Mouse (Mus musculus): ENCODE data around the gene Timm13. TPM values are rescaled to one million over a fixed set of nuclear protein-coding genes. Genes with fewer than 3 reads are reported as not detected.

Gene Timm13
- polyA plus RNA-seq, 1 experiment from 2014 or later, result 306 TPM

DNA sequence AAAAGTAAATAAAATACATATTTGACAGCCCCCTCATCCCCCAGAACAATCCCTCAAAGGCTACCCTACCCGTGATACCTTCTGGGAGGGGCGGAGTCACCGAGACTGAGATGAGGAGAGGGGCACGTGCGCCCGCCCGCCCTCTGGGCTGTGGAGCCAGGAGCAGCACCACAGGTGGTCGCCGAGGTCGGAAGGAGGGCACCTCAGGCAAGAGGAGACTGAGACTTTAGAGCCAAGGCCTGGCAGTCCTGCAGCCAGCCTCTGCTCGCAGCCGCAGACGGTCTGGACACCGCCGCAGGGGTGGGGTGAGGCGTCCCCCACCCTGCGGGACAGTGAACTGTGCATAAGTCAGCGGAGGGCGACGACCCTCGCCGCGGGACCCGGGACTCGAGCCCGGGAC, 30.9 kb upstream of the Timm13 start:
- H3K9ac ChIP-seq, result peak overlapping the region; percentile 59
- no peaks in the 10 kb centered on the region for H3K36me3 ChIP-seq
- WGBS, result 2% methylated on average over 26 of the region's 26 CpGs
- no peaks in the 10 kb centered on the region for H3K9me3 ChIP-seq
- H3K4me2 ChIP-seq (replicated peaks), result peak overlapping the region; percentile 89
- H3K4me3 ChIP-seq, result peak overlapping the region; percentile 73
- no peak for ATAC-seq (ENCODE audit: low FRiP score, low read depth)
- H3K27ac ChIP-seq, result peak overlapping the region; percentile 1; the same call in 1 of the 2 replicates
- peaks cover 73% of the 10 kb centered on the region for H3K4me1 ChIP-seq
- peaks cover 40% of the 10 kb centered on the region for H3K27me3 ChIP-seq

DNA sequence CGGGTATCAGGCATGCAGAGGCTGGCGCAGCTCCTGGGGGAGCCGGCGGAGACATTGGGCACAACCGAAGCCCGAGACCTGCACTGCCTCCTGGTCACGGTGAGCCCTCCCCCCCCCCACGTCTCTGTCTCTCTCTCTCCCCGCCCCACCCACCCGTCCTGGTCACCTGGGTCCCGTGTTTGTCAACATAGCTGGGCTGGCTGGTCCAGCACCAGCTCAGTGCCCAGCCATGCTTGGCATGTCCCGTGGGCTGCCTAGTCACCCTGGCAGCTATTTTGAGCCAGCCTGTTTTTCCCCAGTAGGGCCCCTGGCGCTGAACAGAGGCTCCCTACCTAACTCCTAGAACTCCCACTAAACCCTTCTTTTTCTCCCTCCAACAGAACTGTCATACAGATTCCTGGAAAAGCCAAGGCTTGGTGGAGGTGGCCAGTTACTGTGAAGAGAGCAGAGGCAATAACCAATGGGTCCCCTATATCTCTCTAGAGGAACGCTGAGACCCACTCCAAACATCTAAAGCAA, 30.4 kb upstream of the Timm13 start:
- WGBS, result 9% methylated on average over 10 of the region's 14 CpGs
- Histone ChIP-seq H3K9ac (peak overlapping the region; percentile 84), H3K4me3 (peak overlapping the region; percentile 73), H3K4me2 (replicated peaks) (peak overlapping the region; percentile 89), H3K9me3 (no peaks in the 10 kb centered on the region), H3K27me3 (peaks cover 40% of the 10 kb centered on the region), H3K36me3 (no peaks in the 10 kb centered on the region), H3K27ac (0 out of 2 replicates have a peak overlapping the region, but pooled peaks have one; percentile 1), H3K4me1 (peaks cover 68% of the 10 kb centered on the region)
- no peak for ATAC-seq (ENCODE audit: low FRiP score, low read depth)

DNA sequence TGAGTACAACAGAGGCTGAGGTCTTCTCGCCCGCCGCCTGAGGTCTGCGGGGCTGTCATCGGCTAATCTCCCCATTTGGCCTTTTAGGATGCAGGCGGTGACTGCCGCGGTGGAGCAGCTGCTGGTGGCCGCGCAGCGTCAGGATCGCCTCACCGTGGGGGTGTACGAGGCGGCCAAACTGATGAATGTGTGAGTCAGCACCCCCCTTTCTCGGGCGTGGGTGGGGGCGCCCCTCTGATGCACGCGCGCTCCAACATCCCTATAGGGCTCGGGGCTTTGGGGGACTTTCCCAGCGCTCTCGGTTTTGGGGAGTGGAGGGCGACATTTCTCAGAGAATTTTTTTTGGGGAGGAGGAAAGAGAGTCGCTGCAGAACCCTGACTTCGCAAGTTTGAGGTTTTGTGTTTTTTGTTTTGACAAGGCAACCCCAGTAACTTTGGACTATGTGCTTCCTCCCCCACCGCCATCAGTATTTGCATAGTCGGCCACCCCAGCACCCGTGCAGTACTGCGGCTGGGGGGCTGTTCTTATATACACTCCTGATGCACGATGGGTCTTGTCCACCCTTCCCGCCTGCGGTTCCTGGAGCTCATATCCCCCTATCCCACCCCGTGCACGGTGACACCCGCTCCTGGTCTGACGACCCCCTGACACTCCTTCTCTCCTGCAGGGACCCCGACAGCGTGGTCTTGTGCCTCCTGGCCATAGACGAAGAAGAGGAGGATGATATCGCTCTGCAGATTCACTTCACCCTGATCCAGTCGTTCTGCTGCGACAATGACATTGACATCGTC, 29.8 kb upstream of the Timm13 start:
- Histone ChIP-seq H3K36me3 (no peaks in the 10 kb centered on the region), H3K4me1 (peaks cover 61% of the 10 kb centered on the region), H3K4me3 (peak overlapping the region; percentile 73), H3K27ac (no peak overlapping the region; the same call in 1 of the 2 replicates), H3K9ac (peak overlapping the region; percentile 84), H3K27me3 (peaks cover 40% of the 10 kb centered on the region), H3K4me2 (replicated peaks) (peak overlapping the region; percentile 89), H3K9me3 (no peaks in the 10 kb centered on the region)
- under 1% methylated on average over 45 of the region's 45 CpGs for WGBS
- ATAC-seq (ENCODE audit: low FRiP score, low read depth), result no peak

DNA sequence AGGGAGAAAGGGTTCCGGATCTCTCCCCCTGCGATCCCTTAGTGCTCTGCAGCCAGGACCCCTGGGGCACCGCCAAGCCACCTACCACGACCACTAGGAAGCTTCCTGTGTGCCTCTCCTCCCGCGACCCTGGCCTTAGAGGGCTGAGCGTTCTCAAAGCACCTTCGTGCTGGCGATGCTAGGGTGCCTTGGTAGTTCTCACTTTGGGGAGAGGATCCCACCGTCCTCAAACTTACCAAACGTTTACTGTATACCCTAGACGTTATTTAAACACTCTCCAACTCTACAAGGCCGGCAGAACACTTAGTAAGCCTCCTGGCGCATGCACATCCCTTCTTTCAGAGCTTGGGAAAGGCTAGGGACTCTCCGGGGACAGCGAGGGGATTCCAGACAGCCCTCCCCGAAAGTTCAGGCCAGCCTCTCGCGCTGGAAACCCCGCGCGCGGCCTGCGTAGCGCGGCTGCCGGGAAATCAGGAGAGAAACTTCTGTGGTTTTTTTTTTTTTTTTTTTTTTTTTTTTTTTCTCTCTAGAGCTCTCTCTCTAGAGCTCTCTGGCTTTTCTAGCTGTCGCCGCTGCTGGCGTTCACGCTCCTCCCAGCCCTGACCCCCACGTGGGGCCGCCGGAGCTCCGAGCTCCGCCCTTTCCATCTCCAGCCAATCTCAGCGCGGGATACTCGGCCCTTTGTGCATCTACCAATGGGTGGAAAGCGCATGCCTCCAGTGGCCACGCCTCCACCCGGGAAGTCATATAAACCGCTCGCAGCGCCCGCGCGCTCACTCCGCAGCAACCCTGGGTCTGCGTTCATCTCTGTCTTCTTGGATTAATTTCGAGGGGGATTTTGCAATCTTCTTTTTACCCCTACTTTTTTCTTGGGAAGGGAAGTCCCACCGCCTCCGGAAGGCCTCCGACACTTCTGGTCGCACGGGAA, 28.8 kb upstream of the Timm13 start, which contains the start of gene Gadd45b:
Gene Gadd45b (plus strand): TSS at position 775 of the 928 bp plus-strand sequence.
- WGBS, result under 1% methylated on average over 56 of the region's 56 CpGs
- H3K4me1 ChIP-seq, result peaks cover 53% of the 10 kb centered on the region
- no peaks in the 10 kb centered on the region for H3K9me3 ChIP-seq
- peak within 1 kb of the TSS; percentile 73 for H3K4me3 ChIP-seq
- H3K9ac ChIP-seq, result peak within 1 kb of the TSS; percentile 84
- ATAC-seq (ENCODE audit: low FRiP score, low read depth), result peak; percentile 91
- H3K4me2 ChIP-seq (replicated peaks), result peak within 1 kb of the TSS; percentile 89
- H3K36me3 ChIP-seq, result no peaks in the 10 kb centered on the region
- H3K27ac ChIP-seq, result peak within 1 kb of the TSS; percentile 92
- H3K27me3 ChIP-seq, result peaks cover 39% of the 10 kb centered on the region

DNA sequence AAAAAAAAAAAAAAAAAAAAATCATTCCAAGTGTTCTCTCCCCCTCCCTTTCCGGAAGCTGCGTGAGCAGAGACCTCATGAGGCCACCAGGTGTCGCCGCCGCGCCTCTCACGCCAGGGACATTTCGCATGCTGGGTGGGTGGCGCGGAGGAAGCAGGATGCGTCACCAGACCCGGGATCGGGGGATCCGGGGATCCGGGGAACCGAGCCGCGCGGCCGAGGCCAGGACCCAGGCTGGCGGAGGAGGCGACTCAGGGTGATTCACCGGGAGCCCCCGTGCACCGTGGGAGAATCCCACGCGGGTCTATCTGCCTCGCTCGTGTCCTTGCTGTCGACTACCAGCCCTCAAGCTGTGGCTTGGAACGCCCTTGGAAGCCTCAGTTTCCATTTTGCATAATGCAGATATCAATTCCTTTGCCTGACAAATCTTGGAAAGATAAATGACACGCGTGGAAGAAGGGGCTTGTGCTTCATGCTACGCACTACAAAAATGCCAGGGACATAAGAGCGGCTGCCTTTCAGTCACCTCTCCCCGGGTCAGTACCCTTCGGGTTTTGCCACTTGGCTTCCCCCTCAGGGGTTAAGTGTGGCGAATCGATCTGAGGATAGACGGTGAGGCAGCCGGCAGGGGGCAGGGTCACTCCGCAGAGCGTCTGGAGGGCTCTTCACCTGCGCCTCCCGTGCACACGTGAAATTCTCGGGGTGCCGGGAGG, 28.0 kb upstream of the Timm13 start:
- WGBS, result under 1% methylated on average over 48 of the region's 48 CpGs
- H3K4me2 ChIP-seq (replicated peaks), result peak overlapping the region; percentile 88
- H3K9me3 ChIP-seq, result no peaks in the 10 kb centered on the region
- peak overlapping the region; percentile 70 for H3K9ac ChIP-seq
- no peaks in the 10 kb centered on the region for H3K36me3 ChIP-seq
- peaks cover 45% of the 10 kb centered on the region for H3K4me1 ChIP-seq
- ATAC-seq (ENCODE audit: low FRiP score, low read depth), result peak; percentile 24; the same call in 1 of the 2 replicates
- peak overlapping the region; percentile 92 for H3K27ac ChIP-seq
- H3K4me3 ChIP-seq, result peak overlapping the region; percentile 56
- H3K27me3 ChIP-seq, result peaks cover 30% of the 10 kb centered on the region

DNA sequence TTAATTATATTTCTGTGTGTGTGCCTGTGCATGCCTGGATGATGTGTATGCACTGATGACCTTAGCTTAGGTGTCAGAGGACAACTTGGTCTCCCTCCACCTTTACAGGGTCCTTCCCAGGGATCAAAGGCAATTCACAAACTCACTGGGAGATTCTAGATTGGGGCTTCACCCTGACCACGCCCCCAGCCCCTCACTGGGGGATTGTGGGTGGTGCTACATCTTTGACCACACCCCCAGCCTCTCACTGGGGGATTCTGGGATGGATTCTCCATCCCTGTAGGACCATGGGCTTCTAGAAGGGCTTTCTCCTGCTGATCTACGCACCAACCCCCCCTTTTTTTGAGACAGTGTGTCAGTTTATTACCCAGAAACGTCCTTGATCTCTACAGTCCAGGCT, 24.7 kb upstream of the Timm13 start:
- Histone ChIP-seq H3K4me3 (no peak overlapping the region), H3K27me3 (peaks cover 4% of the 10 kb centered on the region; the same call in 1 of the 2 replicates), H3K27ac (no peak overlapping the region), H3K9ac (no peak overlapping the region; the same call in 1 of the 2 replicates), H3K4me1 (peaks cover 20% of the 10 kb centered on the region), H3K36me3 (no peaks in the 10 kb centered on the region), H3K4me2 (replicated peaks) (no peak overlapping the region), H3K9me3 (no peaks in the 10 kb centered on the region)
- ATAC-seq (ENCODE audit: low FRiP score, low read depth), result no peak
- WGBS, result 40% methylated on average over 3 of the region's 3 CpGs

DNA sequence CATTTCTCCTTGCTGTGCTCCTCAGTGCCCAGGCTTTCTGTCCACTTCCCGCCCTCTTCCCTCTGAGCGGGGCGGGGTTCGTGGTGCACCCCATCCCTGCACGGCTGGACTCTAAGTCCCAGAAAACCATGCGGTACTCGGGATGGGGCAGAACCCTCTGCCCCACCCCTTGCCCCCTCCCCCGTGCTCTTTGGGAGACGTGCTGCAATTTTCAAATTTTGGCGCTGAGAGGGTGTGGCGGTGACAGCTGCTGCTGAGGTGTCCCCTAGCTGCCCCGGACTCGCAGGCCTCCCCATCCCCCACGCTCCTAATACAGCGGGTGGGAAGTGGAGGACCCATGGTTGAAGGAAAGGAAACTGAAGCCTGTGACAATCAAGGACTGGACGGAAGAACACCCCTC, 21.2 kb upstream of the Timm13 start:
- H3K4me1 ChIP-seq, result peaks cover 14% of the 10 kb centered on the region
- no peak overlapping the region for H3K27ac ChIP-seq
- peak; percentile 52; the same call in 1 of the 2 replicates for ATAC-seq (ENCODE audit: low FRiP score, low read depth)
- WGBS, result 2% methylated on average over 16 of the region's 16 CpGs
- no peaks in the 10 kb centered on the region for H3K36me3 ChIP-seq
- peak overlapping the region; percentile 59 for H3K9ac ChIP-seq
- no peaks in the 10 kb centered on the region for H3K9me3 ChIP-seq
- H3K27me3 ChIP-seq, result peaks cover 4% of the 10 kb centered on the region; the same call in 1 of the 2 replicates
- peak overlapping the region; percentile 36 for H3K4me3 ChIP-seq
- H3K4me2 ChIP-seq (replicated peaks), result peak overlapping the region; percentile 64

DNA sequence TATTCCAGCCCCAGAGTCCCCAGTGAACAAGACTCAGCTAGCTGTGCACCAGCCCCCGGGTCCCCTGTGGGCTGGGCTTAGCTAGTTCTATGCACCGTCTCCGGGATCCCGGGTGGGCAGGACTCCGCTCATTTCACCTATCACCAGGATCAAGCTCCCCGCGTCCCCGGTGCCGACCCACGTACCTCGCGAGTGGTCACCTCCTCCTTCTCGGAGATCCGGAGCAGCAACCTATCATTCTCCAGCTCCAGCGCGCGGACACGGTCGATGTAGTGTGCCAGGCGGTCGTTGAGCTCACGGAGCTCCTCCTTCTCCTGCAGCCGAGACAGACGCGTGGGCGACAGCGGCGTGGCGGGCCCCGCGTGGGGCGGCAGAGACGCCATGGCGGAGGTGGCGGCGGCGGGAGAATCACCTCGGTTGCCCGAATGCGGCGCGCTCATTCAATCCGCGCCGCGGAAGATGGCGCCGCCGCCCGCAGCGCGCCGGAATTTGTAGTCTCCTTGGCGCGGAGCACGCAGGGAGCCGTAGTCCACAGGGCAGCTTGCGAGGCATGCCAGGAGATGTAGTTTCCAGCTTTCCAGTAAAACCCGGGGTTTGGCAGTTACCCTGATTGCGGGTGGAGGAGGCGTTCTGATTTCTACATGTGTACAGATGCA, 17.1 kb upstream of the Timm13 start, which contains the start of gene Lmnb2:
Gene Lmnb2 (minus strand): TSS at position 467 of the 656 bp plus-strand sequence.
- Histone ChIP-seq H3K27ac (peak within 1 kb of the TSS; percentile 67; the same call in 1 of the 2 replicates), H3K4me1 (peaks cover 24% of the 10 kb centered on the region)

DNA sequence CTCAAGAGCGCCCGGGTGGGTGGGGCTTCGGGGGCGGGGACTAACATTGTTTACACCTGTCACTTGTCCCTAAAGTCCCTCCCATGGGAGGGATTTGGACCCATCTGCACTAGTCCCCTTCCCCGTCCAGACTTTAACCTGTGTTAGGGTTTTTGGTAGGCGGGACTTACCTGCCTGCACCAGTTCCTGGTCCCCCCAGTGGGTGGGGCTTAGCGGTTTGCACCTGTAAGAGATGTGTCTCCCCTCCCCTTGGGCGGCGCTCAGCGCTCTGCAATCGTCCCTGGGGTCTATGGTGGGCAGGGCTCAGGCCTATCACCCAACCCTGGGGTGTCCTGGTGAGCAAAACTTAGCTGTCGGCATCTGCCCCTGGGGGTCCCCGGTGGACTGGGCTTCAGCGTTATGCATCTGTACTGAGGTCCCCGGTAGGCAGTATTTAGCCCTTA, 16.6 kb upstream of the Timm13 start:
- H3K9ac ChIP-seq, result peak overlapping the region; percentile 88
- WGBS, result under 1% methylated on average over 15 of the region's 15 CpGs
- H3K4me2 ChIP-seq (replicated peaks), result peak overlapping the region; percentile 99
- peaks cover 4% of the 10 kb centered on the region; the same call in 1 of the 2 replicates for H3K27me3 ChIP-seq
- peaks cover 24% of the 10 kb centered on the region for H3K4me1 ChIP-seq
- peaks cover 19% of the 10 kb centered on the region for H3K36me3 ChIP-seq
- peak overlapping the region; percentile 90 for H3K4me3 ChIP-seq
- 0 out of 2 replicates have a peak overlapping the region, but pooled peaks have one; percentile 67 for H3K27ac ChIP-seq
- H3K9me3 ChIP-seq, result no peaks in the 10 kb centered on the region
- no peak for ATAC-seq (ENCODE audit: low FRiP score, low read depth)

More for the DNA sequence above, 17.1 kb upstream of the Timm13 start, which contains the start of gene Lmnb2:
- ATAC-seq (ENCODE audit: low FRiP score, low read depth), result peak; percentile 63; the same call in 1 of the 2 replicates
- Histone ChIP-seq H3K36me3 (peaks cover 19% of the 10 kb centered on the region), H3K4me3 (peak within 1 kb of the TSS; percentile 90), H3K9ac (peak within 1 kb of the TSS; percentile 88), H3K4me2 (replicated peaks) (peak within 1 kb of the TSS; percentile 99), H3K9me3 (no peaks in the 10 kb centered on the region), H3K27me3 (peaks cover 4% of the 10 kb centered on the region; the same call in 1 of the 2 replicates)
- under 1% methylated on average over 60 of the region's 61 CpGs for WGBS

DNA sequence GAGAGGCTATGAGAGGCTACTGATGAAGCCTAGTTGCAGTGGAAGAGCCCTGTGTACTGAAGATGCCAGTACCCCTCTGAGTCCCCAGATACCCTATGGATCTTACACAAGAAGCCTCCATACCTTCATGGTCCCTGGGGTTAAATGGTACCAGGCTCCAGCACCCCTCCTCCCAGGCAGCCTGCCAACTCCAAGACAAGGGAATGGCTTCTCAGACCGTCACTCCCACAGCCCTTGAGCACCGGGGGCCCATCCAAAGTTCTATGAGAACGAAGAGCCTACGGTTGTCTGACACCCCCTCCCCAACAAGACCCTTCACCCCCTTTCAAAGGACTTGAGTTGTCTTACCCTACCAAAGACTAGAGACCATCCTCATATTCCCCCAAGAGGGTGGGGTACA, 15.0 kb upstream of the Timm13 start:
- Histone ChIP-seq H3K4me1 (peaks cover 17% of the 10 kb centered on the region), H3K4me3 (no peak overlapping the region), H3K27me3 (no peaks in the 10 kb centered on the region), H3K9ac (no peak overlapping the region), H3K36me3 (peaks cover 35% of the 10 kb centered on the region), H3K4me2 (replicated peaks) (no peak overlapping the region), H3K9me3 (no peaks in the 10 kb centered on the region), H3K27ac (no peak overlapping the region)
- WGBS, result 95% methylated on average over 4 of the region's 4 CpGs
- ATAC-seq (ENCODE audit: low FRiP score, low read depth), result no peak

Measured in limb, embryonic 13.5 days (tissue).